Mouse (Mus musculus) MEL (cell line): ENCODE results near the gene Chadl. TPM values are rescaled to one million over a fixed set of nuclear protein-coding genes. Genes with fewer than 3 reads are reported as not detected.
"Not testable (repeated sequence)": the region's sequence is repeated elsewhere in the genome, so short reads cannot be mapped to it uniquely, and the experiment has no call there.

ENCODE experiments used
- DNase-seq: peaks from one replicate; pipeline ENCODE4 v3.0.0; 2011; ENCODE audit warnings: low read depth, low spot score
- H3K27ac ChIP-seq: 2 replicates; pipeline ENCODE4 v1.5.1; 2012; ENCODE audit warnings: low read depth, mild to moderate bottlenecking, control low read depth, low read length, moderate library complexity; ENCODE audit not compliant: control insufficient read depth
- H3K27me3 ChIP-seq, 2 experiments: fragments of 150-350 bp in 1 of 2; sonication (generic) in 1 of 2; 2 replicates each; pipeline ENCODE4 v1.6.1; 2012; ENCODE audit warnings: low read length in 2 of 2, mild to moderate bottlenecking in 2 of 2, improper control_type of control experiment in 1 of 2, moderate library complexity in 1 of 2; ENCODE audit not compliant: insufficient read depth in 2 of 2, control insufficient read depth in 1 of 2
- H3K36me3 ChIP-seq, 2 experiments: 2 replicates each; pipeline ENCODE4 v1.6.1; 2012 to 2014; ENCODE audit warnings: low read length in 2 of 2, improper control_type of control experiment in 1 of 2, inconsistent platforms in 1 of 2, mild to moderate bottlenecking in 1 of 2; ENCODE audit not compliant: insufficient read depth in 2 of 2, control insufficient read depth in 1 of 2
- H3K4me1 ChIP-seq, 2 experiments: fragments of 150-350 bp in 1 of 2; sonication (generic) in 1 of 2; 2 replicates each; pipeline ENCODE4 v1.6.1; 2012; ENCODE audit warnings: low read length in 2 of 2, improper control_type of control experiment in 1 of 2, mild to moderate bottlenecking in 1 of 2; ENCODE audit not compliant: insufficient read depth in 2 of 2, control insufficient read depth in 1 of 2
- H3K4me3 ChIP-seq, 2 experiments: fragments of 150-350 bp in 1 of 2; sonication (generic) in 1 of 2; 2 replicates each; pipeline ENCODE4 v1.5.1; 2012; ENCODE audit warnings: low read depth in 2 of 2, low read length in 2 of 2, mild to moderate bottlenecking in 2 of 2, moderate library complexity in 2 of 2, control low read depth in 1 of 2, improper control_type of control experiment in 1 of 2; ENCODE audit not compliant: control insufficient read depth in 1 of 2, insufficient read depth in 1 of 2
- H3K79me2 ChIP-seq: 2 replicates; pipeline ENCODE4 v1.6.1; 2012; ENCODE audit warnings: mild to moderate bottlenecking, low read length, moderate library complexity; ENCODE audit not compliant: control insufficient read depth, poor library complexity, insufficient read depth
- H3K9ac ChIP-seq: 2 replicates; pipeline ENCODE4 v1.6.1; 2012; ENCODE audit warnings: low read depth, mild to moderate bottlenecking, control low read depth, low read length, moderate library complexity; ENCODE audit not compliant: control insufficient read depth, poor library complexity, severe bottlenecking
- H3K9me3 ChIP-seq: fragments of 150-350 bp; sonication (generic); replicated peaks from 2 replicates; pipeline ENCODE4 v1.6.1; 2012; ENCODE audit warnings: mild to moderate bottlenecking, low read length, improper control_type of control experiment, moderate library complexity; ENCODE audit not compliant: insufficient read depth
- BHLHE40 ChIP-seq: IDR thresholded peaks from 2 replicates; pipeline ENCODE4 v1.6.1; 2012; ENCODE audit warnings: low read depth, mild to moderate bottlenecking, inconsistent platforms, low read length, improper control_type of control experiment, borderline replicate concordance
- CHD1 ChIP-seq: IDR thresholded peaks from 2 replicates; pipeline ENCODE4 v1.6.1; 2012; ENCODE audit warnings: low read depth, mild to moderate bottlenecking, inconsistent platforms, low read length, improper control_type of control experiment
- CHD2 ChIP-seq: IDR thresholded peaks from 2 replicates; pipeline ENCODE4 v1.6.1; 2011; ENCODE audit warnings: low read length, improper control_type of control experiment
- CTCF ChIP-seq, 3 experiments: IDR thresholded peaks in 2 of 3; conservative IDR thresholded peaks in 1 of 3; 2 replicates each; pipeline ENCODE4 v1.5.1; 2011 to 2012; ENCODE audit warnings: low read length in 3 of 3, low read depth in 2 of 3, mild to moderate bottlenecking in 2 of 3, improper control_type of control experiment in 1 of 3, inconsistent platforms in 1 of 3, mixed read lengths in 1 of 3, moderate library complexity in 1 of 3; ENCODE audit not compliant: control insufficient read depth in 1 of 3, insufficient read depth in 1 of 3, poor library complexity in 1 of 3, severe bottlenecking in 1 of 3
- HCFC1 ChIP-seq: IDR thresholded peaks from 2 replicates; pipeline ENCODE4 v1.6.1; 2012; ENCODE audit warnings: low read depth, mild to moderate bottlenecking, inconsistent platforms, low read length, improper control_type of control experiment, moderate library complexity
- KAT2A ChIP-seq: conservative IDR thresholded peaks from 2 replicates; pipeline ENCODE4 v1.6.1; 2012; ENCODE audit warnings: low read depth, low read length, improper control_type of control experiment, inconsistent platforms
- MEF2A ChIP-seq: IDR thresholded peaks from 2 replicates; pipeline ENCODE4 v1.6.1; 2014; ENCODE audit warnings: low read depth, mild to moderate bottlenecking, inconsistent platforms, low read length, improper control_type of control experiment; ENCODE audit not compliant: poor library complexity, insufficient replicate concordance, severe bottlenecking; ENCODE audit errors: extremely low read depth
- MYC ChIP-seq: IDR thresholded peaks from 2 replicates; pipeline ENCODE4 v1.6.1; 2011; ENCODE audit warnings: low read depth, mild to moderate bottlenecking, low read length, improper control_type of control experiment, moderate library complexity
- POLR2A ChIP-seq, 2 experiments: IDR thresholded peaks; 2 replicates each; pipeline ENCODE4 v1.6.1; 2011 to 2012; ENCODE audit warnings: low read length in 2 of 2, mild to moderate bottlenecking in 2 of 2, control low read depth in 1 of 2, improper control_type of control experiment in 1 of 2, low read depth in 1 of 2, moderate library complexity in 1 of 2; ENCODE audit not compliant: control insufficient read depth in 1 of 2, insufficient read depth in 1 of 2, poor library complexity in 1 of 2
- POLR2AphosphoS2 ChIP-seq: IDR thresholded peaks from 2 replicates; pipeline ENCODE4 v1.6.1; 2011; ENCODE audit warnings: low read length, improper control_type of control experiment
- RAD21 ChIP-seq: IDR thresholded peaks from 2 replicates; pipeline ENCODE4 v1.6.1; 2011; ENCODE audit warnings: mild to moderate bottlenecking, low read depth, low read length, improper control_type of control experiment
- SMC3 ChIP-seq: IDR thresholded peaks from 2 replicates; pipeline ENCODE4 v1.6.1; 2011; ENCODE audit warnings: low read depth, low read length, improper control_type of control experiment
- USF2 ChIP-seq, 2 experiments: IDR thresholded peaks; 2 replicates each; pipeline ENCODE4 v1.6.1; 2011 to 2012; ENCODE audit warnings: improper control_type of control experiment in 2 of 2, low read length in 2 of 2, borderline replicate concordance in 1 of 2, inconsistent platforms in 1 of 2, low read depth in 1 of 2, mild to moderate bottlenecking in 1 of 2; ENCODE audit not compliant: insufficient read depth in 1 of 2
- ZC3H11A ChIP-seq: IDR thresholded peaks from 2 replicates; pipeline ENCODE4 v1.6.1; 2012; ENCODE audit warnings: low read depth, mild to moderate bottlenecking, inconsistent platforms, low read length, improper control_type of control experiment
- polyA plus RNA-seq, 2 experiments: library from polyadenylated mRNA; stranded (reverse) in 1 of 2; unstranded in 1 of 2; fragments of >175 nt in 1 of 2; fragments of >200 nt in 1 of 2; gene quantifications; 2 replicates each; pipeline versions ENCODE4 v1.2.1 to v1.2.4; 2012; ENCODE audit warnings: low replicate concordance in 2 of 2, low read depth in 1 of 2; ENCODE audit not compliant: insufficient read length in 2 of 2, insufficient read depth in 1 of 2, missing spikeins in 1 of 2
- total RNA-seq: library from RNA; depleted of rRNA; stranded (reverse); fragments of 300-350 nt; gene quantifications from 2 replicates; pipeline ENCODE4 v1.2.3, GENCODE M21; 2012

Gene Chadl
- total and polyA plus RNA-seq, 3 experiments = 0.42 to 0.72 TPM; not detected in 1

DNA sequence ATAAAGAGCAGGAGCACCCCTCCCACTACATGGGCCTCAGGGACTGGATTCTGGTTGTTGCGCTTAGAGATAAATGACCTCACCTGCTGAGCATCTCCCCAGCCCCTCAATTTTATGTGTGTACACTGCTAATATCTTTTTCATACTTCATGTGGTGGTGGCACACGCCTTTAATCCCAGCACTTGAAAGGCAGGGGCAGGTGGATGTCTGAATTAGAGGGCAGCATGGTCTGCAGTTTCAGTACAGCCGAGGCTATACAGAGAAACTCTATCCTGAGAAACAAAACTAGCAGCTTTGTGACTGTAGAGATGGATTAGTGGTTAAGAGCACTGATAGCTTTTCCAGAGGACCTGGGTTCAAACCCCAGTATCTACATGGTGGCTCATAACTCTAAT, 6.0 kb upstream of the Chadl start:
- peaks cover 8 to 11% of the 10 kb centered on the region in 2 experiments; a peak in 3 of 4 replicates for H3K36me3 ChIP-seq
- H3K9me3 ChIP-seq = no peaks in the 10 kb centered on the region
- peaks cover 2 to 11% of the 10 kb centered on the region in 2 experiments; a peak in 2 of 4 replicates for H3K4me1 ChIP-seq
- no peak for TF ChIP-seq KAT2A
- no peak for TF ChIP-seq ZC3H11A
- 0 out of 4 replicates have a peak, but pooled peaks of 1 of the 2 experiments have one; percentile 15 for TF ChIP-seq POLR2A (IDR thresholded peaks at IDR 0.05; ENCODE audit: control insufficient read depth in 1 of 2, insufficient read depth in 1 of 2, low read depth in 1 of 2, low read length in 2 of 2, poor library complexity in 1 of 2)
- TF ChIP-seq POLR2AphosphoS2 = 0 out of 2 replicates have a peak, but pooled peaks have one; percentile 1
- H3K9ac ChIP-seq = no peak overlapping the region
- H3K79me2 ChIP-seq = no peaks in the 10 kb centered on the region
- no peak overlapping the region for H3K27ac ChIP-seq
- H3K27me3 ChIP-seq = no peaks in the 10 kb centered on the region
- DNase-seq = no peak
- H3K4me3 ChIP-seq = no peak overlapping the region

- TF ChIP-seq POLR2A (IDR thresholded peaks at IDR 0.05; ENCODE audit: control insufficient read depth in 1 of 2, insufficient read depth in 1 of 2, low read depth in 1 of 2, low read length in 2 of 2, poor library complexity in 1 of 2) (0 out of 4 replicates have a peak, but pooled peaks of 1 of the 2 experiments have one; percentile 17), USF2 (IDR thresholded peaks at IDR 0.05; ENCODE audit: borderline replicate concordance in 1 of 2, insufficient read depth in 1 of 2, low read depth in 1 of 2, low read length in 2 of 2) (no peak), MEF2A (no peak), CHD2 (no peak), CHD1 (no peak), HCFC1 (0 out of 2 replicates have a peak, but pooled peaks have one; percentile 12), BHLHE40 (no peak), POLR2AphosphoS2 (peak; percentile 73), ZC3H11A (no peak), KAT2A (no peak)
- no peak for DNase-seq
- Histone ChIP-seq H3K27ac (no peak overlapping the region), H3K4me1 (peaks cover 2 to 11% of the 10 kb centered on the region in 2 experiments; a peak in 2 of 4 replicates), H3K4me3 (no peak overlapping the region), H3K79me2 (no peaks in the 10 kb centered on the region), H3K36me3 (peaks cover 8 to 9% of the 10 kb centered on the region in 2 experiments; a peak in 3 of 4 replicates), H3K27me3 (no peaks in the 10 kb centered on the region), H3K9me3 (no peaks in the 10 kb centered on the region), H3K9ac (no peak overlapping the region)
These were observed 5.4 kb upstream of the Chadl start for GRCm38 (mm10) chr15:81702306-81703093.

DNA sequence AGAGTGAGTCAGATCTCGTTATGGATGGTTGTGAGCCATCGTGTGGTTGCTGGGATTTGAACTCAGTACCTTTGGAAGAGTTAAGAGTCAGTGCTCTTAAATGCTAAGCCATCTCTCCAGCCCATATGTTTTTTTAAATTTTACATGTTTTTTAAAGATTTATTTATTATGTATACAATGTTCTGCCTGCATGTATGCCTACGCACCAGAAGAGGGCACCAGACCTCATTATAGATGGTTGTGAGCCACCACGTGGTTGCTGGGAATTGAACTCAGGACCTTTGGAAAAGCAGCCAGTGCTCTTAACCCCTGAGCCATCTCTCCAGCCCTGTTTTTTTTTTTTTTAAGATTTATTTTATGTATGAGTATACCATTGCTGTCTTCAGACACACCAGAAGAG, 4.3 kb upstream of the Chadl start:
- not testable (repeated sequence) for H3K9ac ChIP-seq, H3K9me3 ChIP-seq, H3K4me3 ChIP-seq, H3K27me3 ChIP-seq, H3K79me2 ChIP-seq, H3K36me3 ChIP-seq, H3K27ac ChIP-seq
- TF ChIP-seq MYC (peak; percentile 48; the same call in 1 of the 2 replicates), CTCF (IDR thresholded peaks at IDR 0.05 in 2 of 3, conservative IDR thresholded peaks at IDR 0.05 in 1 of 3; ENCODE audit: control insufficient read depth in 1 of 3, insufficient read depth in 1 of 3, low read depth in 2 of 3, low read length in 3 of 3, poor library complexity in 1 of 3, severe bottlenecking in 1 of 3) (peak in 1 of 3 experiments; percentile 41; a peak in 2 of 6 replicates), SMC3 (0 out of 2 replicates have a peak, but pooled peaks have one; percentile 5), RAD21 (peak; percentile 6)
- peak; percentile 45 for DNase-seq
- peaks cover 2 to 11% of the 10 kb centered on the region in 2 experiments; a peak in 2 of 4 replicates for H3K4me1 ChIP-seq
